Mouse (Mus musculus): ENCODE measurements around the gene Zfhx3. TPM values are rescaled to one million over a fixed set of nuclear protein-coding genes. Genes with fewer than 3 reads are reported as not detected.

Gene Zfhx3
- polyA plus RNA-seq, 1 experiment from 2014 or later, result 32.2 TPM

DNA sequence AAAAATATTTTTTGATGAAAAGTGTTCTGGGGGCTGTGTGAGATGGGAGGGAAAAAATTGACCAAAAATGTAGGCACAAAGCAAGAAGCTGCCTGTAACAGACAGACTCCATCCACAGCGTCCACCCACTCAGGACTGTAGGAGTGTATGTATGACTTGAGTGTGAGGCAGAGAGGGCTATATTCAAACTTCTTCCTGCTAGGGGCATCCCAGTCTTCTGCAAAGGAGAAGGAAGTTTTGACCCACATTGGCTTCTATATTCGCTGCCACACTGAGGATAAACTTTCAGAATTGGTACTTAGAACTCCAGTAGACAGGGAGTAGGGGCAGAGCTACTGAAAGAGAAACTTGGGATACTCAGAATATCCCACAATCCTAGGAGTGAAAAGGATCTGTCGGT is 756.6 kb downstream of the Zfhx3 start:
- no peaks in the 10 kb centered on the region for H3K9me3 ChIP-seq (ENCODE audit: control insufficient read depth, low read length)
- no peaks in the 10 kb centered on the region for H3K36me3 ChIP-seq (ENCODE audit: control insufficient read depth, insufficient read depth, low read length)
- 6% methylated on average over 3 of the region's 3 CpGs for WGBS
- peaks cover 18% of the 10 kb centered on the region for H3K4me1 ChIP-seq (ENCODE audit: control insufficient read depth, insufficient read depth, low read length)
- no peak for ATAC-seq (ENCODE audit: low read depth)
- H3K9ac ChIP-seq (replicated peaks; ENCODE audit: low read depth, low read length), result no peak overlapping the region
- peaks cover 12% of the 10 kb centered on the region for H3K27me3 ChIP-seq (ENCODE audit: control insufficient read depth, insufficient read depth, low read length)
- H3K4me2 ChIP-seq (ENCODE audit: low read depth, low read length), result peak overlapping the region; percentile 49
- H3K27ac ChIP-seq (ENCODE audit: low read depth, low read length), result 0 out of 2 replicates have a peak overlapping the region, but pooled peaks have one; percentile 82
- H3K4me3 ChIP-seq (ENCODE audit: low read depth, low read length), result no peak overlapping the region; the same call in 1 of the 2 replicates

DNA sequence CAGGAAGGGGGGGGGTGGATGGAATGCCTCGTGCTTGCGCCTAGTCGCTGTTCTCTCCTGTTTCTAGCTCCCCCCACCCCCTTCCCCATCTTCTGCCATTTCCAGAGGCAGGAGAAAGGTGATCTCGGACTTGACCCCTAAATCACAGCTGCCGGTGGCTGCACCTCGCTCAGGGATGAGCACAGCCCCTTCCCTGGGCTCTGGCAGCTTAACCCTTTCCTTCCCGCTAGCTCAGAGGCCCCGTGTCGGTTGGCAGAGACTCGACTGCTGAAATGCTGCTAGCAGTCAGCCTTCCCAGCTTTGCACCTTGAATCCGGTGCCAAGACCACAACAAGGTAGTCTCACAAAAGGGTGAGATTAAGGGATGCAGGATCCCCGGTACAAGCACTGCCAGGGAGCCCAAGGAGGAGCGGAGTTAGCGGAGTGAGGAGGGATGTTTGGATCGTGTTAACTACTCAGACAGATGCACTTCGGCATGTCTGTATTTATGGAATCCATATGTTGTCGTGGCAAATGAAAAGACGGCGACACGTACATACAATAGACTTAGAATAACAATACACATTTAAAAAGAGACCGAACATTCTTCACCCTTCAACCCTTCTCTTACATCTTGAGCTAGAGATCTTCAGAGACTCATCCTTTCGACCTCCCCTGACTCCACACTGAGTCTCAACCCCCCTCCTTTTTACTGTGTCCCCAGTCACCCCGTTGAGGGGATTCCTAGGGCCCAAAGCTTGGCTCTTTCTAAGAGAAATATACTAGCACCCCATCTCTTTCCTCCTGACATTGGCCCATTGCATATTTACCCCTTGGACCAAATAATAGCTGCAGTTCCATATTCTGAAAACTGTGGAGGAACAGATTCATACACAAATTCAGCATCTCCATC is 757.3 kb downstream of the Zfhx3 start:
- Histone ChIP-seq H3K36me3 (ENCODE audit: control insufficient read depth, insufficient read depth, low read length) (no peaks in the 10 kb centered on the region), H3K4me1 (ENCODE audit: control insufficient read depth, insufficient read depth, low read length) (peaks cover 18% of the 10 kb centered on the region), H3K27ac (ENCODE audit: low read depth, low read length) (peak overlapping the region; percentile 82), H3K4me2 (ENCODE audit: low read depth, low read length) (peak overlapping the region; percentile 49), H3K9me3 (ENCODE audit: control insufficient read depth, low read length) (no peaks in the 10 kb centered on the region), H3K4me3 (ENCODE audit: low read depth, low read length) (peak overlapping the region; percentile 15; the same call in 1 of the 2 replicates), H3K27me3 (ENCODE audit: control insufficient read depth, insufficient read depth, low read length) (peaks cover 12% of the 10 kb centered on the region), H3K9ac (replicated peaks; ENCODE audit: low read depth, low read length) (peak overlapping the region; percentile 37; the same call in 1 of the 2 replicates)
- 2% methylated on average over 23 of the region's 23 CpGs for WGBS
- ATAC-seq (ENCODE audit: low read depth), result no peak

DNA sequence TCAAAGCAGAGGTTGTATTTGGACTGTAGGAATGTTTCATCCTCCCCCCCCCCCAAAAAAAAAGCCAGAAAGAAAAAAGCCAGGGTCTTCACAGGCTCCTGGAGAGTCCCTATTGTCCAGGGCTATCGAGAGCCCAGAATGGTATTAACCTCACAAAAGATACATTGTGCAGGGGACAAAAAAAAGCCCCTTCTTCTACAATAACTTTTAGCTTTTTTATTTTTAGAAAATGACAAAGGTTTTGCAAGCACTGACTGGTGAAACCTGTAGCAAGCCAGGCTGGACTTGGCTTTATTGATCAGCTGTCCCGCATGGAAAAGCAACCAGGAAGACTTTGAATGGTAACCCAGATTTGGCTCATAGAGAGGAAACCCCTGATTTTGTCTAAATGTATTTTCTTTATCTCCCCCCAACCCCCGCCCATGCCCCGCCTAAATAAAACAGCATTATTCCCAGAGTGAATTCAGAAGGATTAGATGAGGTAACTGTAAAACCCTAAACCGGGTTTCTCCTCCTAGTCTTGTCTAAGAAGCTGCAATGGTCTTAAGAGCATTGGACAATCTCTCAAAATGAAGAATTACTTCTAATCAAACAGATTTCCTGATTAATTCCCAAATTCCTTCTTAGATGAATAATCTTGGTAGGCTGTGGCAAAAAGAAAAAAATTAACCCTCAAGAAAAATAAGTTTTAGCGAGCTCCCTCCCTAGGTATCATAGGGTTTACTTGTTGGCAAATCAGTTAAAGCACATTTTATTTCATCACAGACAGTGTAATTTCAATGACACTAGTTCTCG is 759.1 kb downstream of the Zfhx3 start:
- Histone ChIP-seq H3K4me3 (ENCODE audit: low read depth, low read length) (peak overlapping the region; percentile 84; the same call in 1 of the 2 replicates), H3K4me1 (ENCODE audit: control insufficient read depth, insufficient read depth, low read length) (peaks cover 7% of the 10 kb centered on the region; the same call in 1 of the 2 replicates), H3K36me3 (ENCODE audit: control insufficient read depth, insufficient read depth, low read length) (no peaks in the 10 kb centered on the region), H3K9me3 (ENCODE audit: control insufficient read depth, low read length) (no peaks in the 10 kb centered on the region), H3K9ac (replicated peaks; ENCODE audit: low read depth, low read length) (peak overlapping the region; percentile 99; the same call in 1 of the 2 replicates), H3K4me2 (ENCODE audit: low read depth, low read length) (peak overlapping the region; percentile 67), H3K27ac (ENCODE audit: low read depth, low read length) (peak overlapping the region; percentile 25; the same call in 1 of the 2 replicates), H3K27me3 (ENCODE audit: control insufficient read depth, insufficient read depth, low read length) (peaks cover 6% of the 10 kb centered on the region)
- WGBS, result 16% methylated on average over 7 of the region's 7 CpGs
- no peak for ATAC-seq (ENCODE audit: low read depth)

GRCm38 (mm10) chr8:108702201-108702600 is 759.8 kb downstream of the Zfhx3 start:
- Histone ChIP-seq H3K36me3 (ENCODE audit: control insufficient read depth, insufficient read depth, low read length) (no peaks in the 10 kb centered on the region), H3K4me1 (ENCODE audit: control insufficient read depth, insufficient read depth, low read length) (0 out of 2 replicates have a peak, but pooled peaks cover 8% of the 10 kb centered on the region), H3K9me3 (ENCODE audit: control insufficient read depth, low read length) (no peaks in the 10 kb centered on the region), H3K4me2 (ENCODE audit: low read depth, low read length) (peak overlapping the region; percentile 67), H3K27ac (ENCODE audit: low read depth, low read length) (peak overlapping the region; percentile 71), H3K4me3 (ENCODE audit: low read depth, low read length) (peak overlapping the region; percentile 84; the same call in 1 of the 2 replicates), H3K27me3 (ENCODE audit: control insufficient read depth, insufficient read depth, low read length) (peaks cover 6% of the 10 kb centered on the region), H3K9ac (replicated peaks; ENCODE audit: low read depth, low read length) (peak overlapping the region; percentile 99; the same call in 1 of the 2 replicates)
- ATAC-seq (ENCODE audit: low read depth), result no peak
- WGBS, result 11% methylated on average over 1 of the region's 1 CpGs

DNA sequence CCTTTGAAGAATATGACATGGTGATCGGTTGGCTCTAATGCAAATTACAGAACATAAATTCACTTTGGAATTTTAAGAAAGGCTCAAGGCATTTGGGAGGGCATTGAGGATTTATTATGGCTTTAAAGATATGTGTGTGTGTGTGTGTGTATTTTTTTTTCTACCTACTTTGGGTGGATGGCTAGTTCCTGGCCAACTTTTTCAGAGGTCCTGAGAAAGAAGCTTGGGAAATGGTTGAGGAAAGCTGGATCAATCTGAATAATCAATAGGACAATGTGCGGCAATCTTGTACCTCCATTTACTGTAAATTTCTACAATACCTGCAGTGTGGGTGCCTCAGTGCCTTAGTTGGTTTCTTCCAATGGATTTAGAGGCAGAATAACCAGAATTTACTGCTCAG is 763.3 kb downstream of the Zfhx3 start:
- H3K9ac ChIP-seq (replicated peaks; ENCODE audit: low read depth, low read length), result peak overlapping the region; percentile 99
- H3K27ac ChIP-seq (ENCODE audit: low read depth, low read length), result peak overlapping the region; percentile 99
- ATAC-seq (ENCODE audit: low read depth), result no peak
- H3K4me2 ChIP-seq (ENCODE audit: low read depth, low read length), result peak overlapping the region; percentile 67
- no peaks in the 10 kb centered on the region for H3K9me3 ChIP-seq (ENCODE audit: control insufficient read depth, low read length)
- H3K4me3 ChIP-seq (ENCODE audit: low read depth, low read length), result peak overlapping the region; percentile 84
- WGBS, result 19% methylated on average over 2 of the region's 2 CpGs
- no peaks in the 10 kb centered on the region; the same call in 1 of the 2 replicates for H3K27me3 ChIP-seq (ENCODE audit: control insufficient read depth, insufficient read depth, low read length)
- peaks cover 28% of the 10 kb centered on the region for H3K4me1 ChIP-seq (ENCODE audit: control insufficient read depth, insufficient read depth, low read length)
- no peaks in the 10 kb centered on the region for H3K36me3 ChIP-seq (ENCODE audit: control insufficient read depth, insufficient read depth, low read length)

GRCm38 (mm10) chr8:108706491-108706847 is 764.0 kb downstream of the Zfhx3 start:
- H3K4me2 ChIP-seq (ENCODE audit: low read depth, low read length), result peak overlapping the region; percentile 67
- ATAC-seq (ENCODE audit: low read depth), result no peak
- WGBS, result 48% methylated on average over 3 of the region's 3 CpGs

DNA sequence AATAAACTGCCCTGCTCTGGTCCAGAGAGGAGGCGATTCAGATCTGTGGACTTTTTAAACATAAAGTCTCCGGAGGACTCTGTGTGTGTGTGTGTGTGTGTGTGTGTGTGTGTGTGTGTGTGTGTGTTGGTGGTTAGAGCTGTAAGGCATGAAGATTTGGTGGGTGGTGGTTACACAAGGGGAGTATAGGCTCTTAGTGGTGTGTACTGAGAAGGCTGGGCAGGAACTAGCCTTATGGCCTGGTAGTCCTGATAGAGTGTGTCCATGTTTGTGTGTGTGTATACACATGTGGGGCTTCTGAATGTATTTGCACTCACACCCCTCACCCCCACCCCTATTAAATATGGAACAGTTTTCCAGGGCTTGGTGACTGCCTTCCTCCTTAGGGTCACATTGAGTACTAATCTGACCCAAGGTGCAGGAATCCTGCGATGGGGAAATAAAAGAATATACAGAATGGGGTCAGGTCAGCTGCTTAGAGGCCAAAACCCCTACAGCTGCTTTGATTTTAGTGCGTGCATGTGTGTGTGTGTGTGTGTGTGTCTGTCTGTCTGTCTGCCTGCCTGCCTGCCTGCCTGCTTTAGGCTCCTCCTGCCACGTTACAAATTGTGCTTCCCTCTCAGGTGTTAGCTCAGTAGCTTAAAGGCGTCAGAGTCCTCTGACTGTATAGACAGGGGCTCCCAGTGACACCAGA is 764.6 kb downstream of the Zfhx3 start:
- Histone ChIP-seq H3K9me3 (ENCODE audit: control insufficient read depth, low read length) (no peaks in the 10 kb centered on the region), H3K4me2 (ENCODE audit: low read depth, low read length) (peak overlapping the region; percentile 67), H3K27ac (ENCODE audit: low read depth, low read length) (peak overlapping the region; percentile 99), H3K27me3 (ENCODE audit: control insufficient read depth, insufficient read depth, low read length) (no peaks in the 10 kb centered on the region; the same call in 1 of the 2 replicates), H3K4me1 (ENCODE audit: control insufficient read depth, insufficient read depth, low read length) (peaks cover 36% of the 10 kb centered on the region), H3K36me3 (ENCODE audit: control insufficient read depth, insufficient read depth, low read length) (no peaks in the 10 kb centered on the region), H3K9ac (replicated peaks; ENCODE audit: low read depth, low read length) (peak overlapping the region; percentile 99), H3K4me3 (ENCODE audit: low read depth, low read length) (peak overlapping the region; percentile 84)
- ATAC-seq (ENCODE audit: low read depth), result no peak
- 34% methylated on average over 6 of the region's 6 CpGs for WGBS

More at GRCm38 (mm10) chr8:108706491-108706847, 764.0 kb downstream of the Zfhx3 start:
- H3K9me3 ChIP-seq (ENCODE audit: control insufficient read depth, low read length), result no peaks in the 10 kb centered on the region
- H3K36me3 ChIP-seq (ENCODE audit: control insufficient read depth, insufficient read depth, low read length), result no peaks in the 10 kb centered on the region
- H3K27ac ChIP-seq (ENCODE audit: low read depth, low read length), result peak overlapping the region; percentile 99
- H3K4me1 ChIP-seq (ENCODE audit: control insufficient read depth, insufficient read depth, low read length), result peaks cover 31% of the 10 kb centered on the region
- no peaks in the 10 kb centered on the region; the same call in 1 of the 2 replicates for H3K27me3 ChIP-seq (ENCODE audit: control insufficient read depth, insufficient read depth, low read length)
- H3K4me3 ChIP-seq (ENCODE audit: low read depth, low read length), result peak overlapping the region; percentile 84
- H3K9ac ChIP-seq (replicated peaks; ENCODE audit: low read depth, low read length), result peak overlapping the region; percentile 99

- H3K4me3 ChIP-seq (ENCODE audit: low read depth, low read length), result peak overlapping the region; percentile 84
- peak overlapping the region; percentile 99 for H3K9ac ChIP-seq (replicated peaks; ENCODE audit: low read depth, low read length)
- WGBS, result 19% methylated on average over 5 of the region's 5 CpGs
- H3K9me3 ChIP-seq (ENCODE audit: control insufficient read depth, low read length), result no peaks in the 10 kb centered on the region
- peak overlapping the region; percentile 99 for H3K27ac ChIP-seq (ENCODE audit: low read depth, low read length)
- peak overlapping the region; percentile 67 for H3K4me2 ChIP-seq (ENCODE audit: low read depth, low read length)
- no peak for ATAC-seq (ENCODE audit: low read depth)
- H3K36me3 ChIP-seq (ENCODE audit: control insufficient read depth, insufficient read depth, low read length), result no peaks in the 10 kb centered on the region
- H3K27me3 ChIP-seq (ENCODE audit: control insufficient read depth, insufficient read depth, low read length), result no peaks in the 10 kb centered on the region
- H3K4me1 ChIP-seq (ENCODE audit: control insufficient read depth, insufficient read depth, low read length), result peaks cover 40% of the 10 kb centered on the region
Observed at GRCm38 (mm10) chr8:108707576-108708281, 765.3 kb downstream of the Zfhx3 start.

Data from neural tube, embryonic 14.5 days (tissue).